Mouse (Mus musculus): ENCODE measurements around the gene Rdh1. TPM values are rescaled to one million over a fixed set of nuclear protein-coding genes. Genes with fewer than 3 reads are reported as not detected.
"Not testable (repeated sequence)": the region's sequence is repeated elsewhere in the genome, so short reads cannot be mapped to it uniquely, and the experiment has no call there.

Rdh1 gene
- polyA plus RNA-seq, 1 experiment from 2014 or later, result 0.36 TPM

DNA sequence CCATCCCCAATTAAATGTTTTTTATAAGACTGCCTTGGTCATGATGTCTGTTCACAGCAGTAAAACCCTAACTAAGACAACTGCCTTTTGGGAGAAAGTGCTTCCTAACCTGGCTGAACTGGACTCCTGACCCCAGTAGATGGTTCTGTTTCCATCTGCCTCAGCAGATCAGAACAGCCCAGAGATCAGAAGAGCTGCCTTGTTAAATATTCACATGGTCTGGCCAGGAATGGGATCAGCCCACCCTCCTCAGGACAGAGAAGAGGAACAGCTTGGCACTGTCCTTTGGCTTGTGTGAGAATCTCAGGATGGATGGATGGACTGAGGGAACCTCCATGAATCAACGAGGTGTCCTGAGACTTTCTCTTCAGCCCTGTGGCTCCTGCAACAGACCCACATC lies 39.8 kb downstream of the Rdh1 start:
- ATAC-seq (ENCODE audit: insufficient number of reproducible peaks, low FRiP score, low TSS enrichment, low read depth), result no peak
- WGBS, result 63% methylated on average over 1 of the region's 1 CpGs
- H3K27ac ChIP-seq (replicated peaks), result no peak overlapping the region
- H3K36me3 ChIP-seq, result no peaks in the 10 kb centered on the region
- no peak overlapping the region for H3K4me3 ChIP-seq (replicated peaks)
- no peak overlapping the region for H3K9ac ChIP-seq
- H3K4me2 ChIP-seq (replicated peaks), result no peak overlapping the region
- no peaks in the 10 kb centered on the region for H3K4me1 ChIP-seq
- no peaks in the 10 kb centered on the region for H3K27me3 ChIP-seq
- no peaks in the 10 kb centered on the region for H3K9me3 ChIP-seq (replicated peaks)

DNA sequence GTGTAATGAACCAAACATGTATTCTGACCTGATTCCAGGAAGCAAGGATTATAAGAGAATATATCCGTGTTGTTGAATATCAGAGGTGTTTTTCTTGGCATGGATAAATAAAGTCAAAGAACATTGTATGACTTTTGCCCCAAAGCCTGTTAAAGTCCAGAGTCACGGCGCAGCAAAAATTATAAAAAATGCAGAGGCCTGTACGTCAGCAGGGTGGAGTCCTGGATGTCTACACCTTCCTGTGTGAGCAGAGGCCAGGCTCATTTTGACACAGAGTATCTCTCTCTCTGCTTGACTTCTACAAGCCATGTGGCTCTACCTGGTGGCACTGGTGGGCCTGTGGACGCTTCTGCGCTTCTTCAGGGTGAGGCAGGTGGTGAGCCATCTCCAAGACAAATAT lies 41.4 kb downstream of the Rdh1 start, which contains the start of gene Rdh16:
Gene Rdh16, plus strand, starts transcription at position 262 of the 400 bp plus-strand sequence.
- Histone ChIP-seq H3K4me2 (replicated peaks) (no peak within 1 kb of the TSS), H3K36me3 (no peaks in the 10 kb centered on the region), H3K4me3 (replicated peaks) (no peak within 1 kb of the TSS), H3K9ac (no peak within 1 kb of the TSS), H3K27ac (replicated peaks) (no peak within 1 kb of the TSS), H3K9me3 (replicated peaks) (no peaks in the 10 kb centered on the region), H3K27me3 (no peaks in the 10 kb centered on the region), H3K4me1 (no peaks in the 10 kb centered on the region)
- WGBS, result 76% methylated on average over 6 of the region's 6 CpGs
- no peak for ATAC-seq (ENCODE audit: insufficient number of reproducible peaks, low FRiP score, low TSS enrichment, low read depth)

DNA sequence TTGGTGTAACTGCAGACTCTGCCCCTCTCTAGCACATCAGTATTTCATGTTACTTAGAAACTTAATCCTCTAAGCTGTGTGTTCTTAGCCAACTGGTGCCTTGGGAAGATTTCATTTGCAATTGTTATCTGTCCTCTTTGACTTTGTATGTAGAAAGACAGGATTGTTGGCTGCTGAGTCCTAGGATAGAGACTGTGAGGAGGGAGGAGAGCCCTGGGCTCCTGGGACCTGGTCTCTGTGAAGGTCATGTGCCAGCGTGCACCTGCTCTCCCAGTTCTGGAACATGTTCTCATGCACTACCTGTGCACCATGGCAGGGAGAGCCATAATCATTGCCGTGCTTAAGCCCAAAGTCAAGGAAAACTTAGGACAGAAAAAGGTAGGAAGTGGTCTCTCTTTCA lies 42.1 kb downstream of the Rdh1 start:
- no peak overlapping the region for H3K4me2 ChIP-seq (replicated peaks)
- no peaks in the 10 kb centered on the region for H3K36me3 ChIP-seq
- H3K9me3 ChIP-seq (replicated peaks), result no peaks in the 10 kb centered on the region
- no peak for ATAC-seq (ENCODE audit: insufficient number of reproducible peaks, low FRiP score, low TSS enrichment, low read depth)
- H3K4me1 ChIP-seq, result no peaks in the 10 kb centered on the region
- H3K9ac ChIP-seq, result no peak overlapping the region
- H3K4me3 ChIP-seq (replicated peaks), result no peak overlapping the region
- no peaks in the 10 kb centered on the region for H3K27me3 ChIP-seq
- WGBS, result 88% methylated on average over 2 of the region's 2 CpGs
- H3K27ac ChIP-seq (replicated peaks), result no peak overlapping the region

DNA sequence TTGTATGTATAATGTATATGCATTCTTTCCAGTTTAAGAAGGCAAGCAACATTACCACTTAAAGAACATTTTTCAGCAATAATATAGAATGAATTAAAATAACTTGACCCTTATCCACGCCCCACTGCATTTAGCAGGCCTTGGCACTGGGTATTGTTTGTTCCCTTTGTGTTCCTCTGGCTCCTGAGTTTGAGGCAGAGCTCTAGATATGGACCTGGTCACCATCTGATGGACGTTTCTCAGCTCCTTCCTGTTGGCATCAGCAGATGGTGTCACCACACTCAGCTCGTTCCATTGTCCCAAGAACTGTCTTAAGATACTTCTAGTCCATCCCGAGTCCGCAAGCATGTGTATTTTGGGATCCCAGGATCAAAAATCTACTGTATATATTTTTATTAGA lies 42.7 kb downstream of the Rdh1 start:
- no peak overlapping the region for H3K4me3 ChIP-seq (replicated peaks)
- H3K9ac ChIP-seq, result no peak overlapping the region
- no peak overlapping the region for H3K27ac ChIP-seq (replicated peaks)
- no peak for ATAC-seq (ENCODE audit: insufficient number of reproducible peaks, low FRiP score, low TSS enrichment, low read depth)
- H3K9me3 ChIP-seq (replicated peaks), result no peaks in the 10 kb centered on the region
- no peaks in the 10 kb centered on the region for H3K27me3 ChIP-seq
- H3K4me2 ChIP-seq (replicated peaks), result no peak overlapping the region
- WGBS, result 74% methylated on average over 5 of the region's 5 CpGs
- no peaks in the 10 kb centered on the region for H3K4me1 ChIP-seq
- H3K36me3 ChIP-seq, result no peaks in the 10 kb centered on the region

DNA sequence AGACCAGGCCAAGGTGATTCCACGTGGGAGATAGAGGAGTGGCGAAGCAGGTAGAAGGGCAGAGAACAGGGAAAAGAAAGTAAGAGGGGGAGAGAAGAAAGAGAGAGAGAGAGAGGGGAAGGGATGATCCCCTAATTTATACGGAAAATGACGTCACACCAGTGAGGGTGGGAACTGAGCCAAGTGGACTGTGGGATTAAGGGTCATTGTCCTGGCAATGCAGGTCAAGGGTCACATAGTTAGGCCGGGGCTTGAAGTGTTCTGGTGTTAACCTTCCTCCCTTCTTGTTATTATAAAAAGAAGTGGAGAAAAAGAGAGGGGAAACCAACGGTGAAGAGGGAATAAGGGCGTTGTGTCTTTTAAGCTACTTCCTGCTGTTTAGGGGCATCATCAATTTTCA lies 44.9 kb downstream of the Rdh1 start:
- no peak overlapping the region for H3K9ac ChIP-seq

DNA sequence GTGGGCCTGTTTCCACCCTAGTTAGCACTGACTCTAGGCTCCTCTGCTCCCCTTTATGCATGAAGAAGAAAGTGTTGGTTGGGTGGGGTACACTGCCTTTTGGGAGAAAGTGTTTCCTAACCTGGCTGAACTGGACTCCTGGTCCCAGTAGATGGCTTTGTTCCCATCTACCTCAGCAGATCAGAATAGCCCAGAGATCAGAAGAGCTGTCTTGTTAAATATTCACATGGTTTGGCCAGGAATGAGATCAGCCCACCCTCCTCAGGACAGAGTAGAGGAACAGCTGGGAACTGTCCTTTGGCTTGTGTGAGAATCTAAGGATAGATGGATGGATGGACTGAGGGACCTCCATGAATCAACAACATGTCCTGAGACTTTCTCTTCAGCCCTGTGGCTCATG lies 56.4 kb downstream of the Rdh1 start:
- Histone ChIP-seq H3K9ac (no peak overlapping the region), H3K4me1 (no peaks in the 10 kb centered on the region), H3K27me3 (no peaks in the 10 kb centered on the region), H3K9me3 (replicated peaks) (no peaks in the 10 kb centered on the region), H3K4me3 (replicated peaks) (no peak overlapping the region), H3K36me3 (no peaks in the 10 kb centered on the region), H3K4me2 (replicated peaks) (no peak overlapping the region), H3K27ac (replicated peaks) (no peak overlapping the region)
- no peak for ATAC-seq (ENCODE audit: insufficient number of reproducible peaks, low FRiP score, low TSS enrichment, low read depth)

More for the DNA sequence above, 44.9 kb downstream of the Rdh1 start:
- Histone ChIP-seq H3K36me3 (no peaks in the 10 kb centered on the region), H3K4me1 (no peaks in the 10 kb centered on the region), H3K4me2 (replicated peaks) (no peak overlapping the region), H3K4me3 (replicated peaks) (no peak overlapping the region), H3K9me3 (replicated peaks) (no peaks in the 10 kb centered on the region), H3K27ac (replicated peaks) (no peak overlapping the region), H3K27me3 (no peaks in the 10 kb centered on the region)
- 75% methylated on average over 7 of the region's 7 CpGs for WGBS
- no peak for ATAC-seq (ENCODE audit: insufficient number of reproducible peaks, low FRiP score, low TSS enrichment, low read depth)

DNA sequence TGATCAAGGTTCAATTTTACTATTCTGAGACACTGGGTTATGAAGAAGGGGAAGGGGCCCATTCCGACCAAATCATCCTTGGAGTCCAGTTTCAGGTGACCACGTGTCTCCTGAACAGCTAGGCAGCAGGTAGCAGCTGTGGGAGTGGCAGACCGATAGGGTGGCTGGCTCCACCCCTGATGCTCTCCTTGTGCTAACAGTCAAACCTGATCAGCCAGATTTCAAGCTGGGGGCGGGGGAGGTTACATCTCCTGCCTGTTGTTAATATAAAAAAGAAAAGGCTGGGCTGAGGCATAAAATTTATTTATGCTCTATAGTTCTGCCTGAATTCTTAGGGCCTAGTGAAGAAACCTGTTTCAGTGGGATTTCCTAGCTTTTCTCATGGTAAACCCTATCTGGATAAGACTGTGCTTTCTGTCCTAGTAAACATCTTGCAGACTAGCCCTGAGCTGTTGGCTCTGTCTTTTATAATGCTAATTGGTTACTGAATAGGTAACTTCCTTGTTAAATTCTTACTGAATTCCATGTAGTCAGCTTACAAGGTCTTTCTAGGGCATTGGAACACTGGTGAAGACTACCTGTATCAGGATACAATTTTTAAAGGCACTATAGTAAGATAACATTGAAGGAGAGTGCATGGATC lies 57.9 kb downstream of the Rdh1 start:
- 59% methylated on average over 4 of the region's 4 CpGs for WGBS
- H3K27ac ChIP-seq (replicated peaks); H3K4me2 ChIP-seq (replicated peaks); H3K36me3 ChIP-seq; H3K4me3 ChIP-seq (replicated peaks); H3K9me3 ChIP-seq (replicated peaks); ATAC-seq (ENCODE audit: insufficient number of reproducible peaks, low FRiP score, low TSS enrichment, low read depth); H3K9ac ChIP-seq; H3K27me3 ChIP-seq; H3K4me1 ChIP-seq: not testable (repeated sequence)

Other genes starting within 250 kb of the Rdh1 start
- 272 and 311 TPM in 2 replicates for gene Ndufa4l2, start 244.8 kb upstream of the Rdh1 start, polyA plus RNA-seq (2015; fragmentation: Nextera tagmentation; extraction: Ambion mirVana)
- gene Shmt2, start 237.3 kb upstream of the Rdh1 start, polyA plus RNA-seq (2015; fragmentation: Nextera tagmentation; extraction: Ambion mirVana), result 106 and 116 TPM in 2 replicates
- gene Nxph4, start 225.2 kb upstream of the Rdh1 start, polyA plus RNA-seq (2015; fragmentation: Nextera tagmentation; extraction: Ambion mirVana), result 8.0 and 9.2 TPM in 2 replicates
- gene Lrp1, start 138.6 kb upstream of the Rdh1 start, polyA plus RNA-seq (2015; fragmentation: Nextera tagmentation; extraction: Ambion mirVana), result 161 and 163 TPM in 2 replicates
- 35.3 and 36.2 TPM in 2 replicates for gene Stat6, start 116.7 kb upstream of the Rdh1 start, polyA plus RNA-seq (2015; fragmentation: Nextera tagmentation; extraction: Ambion mirVana)
- gene Nemp1, start 92.8 kb upstream of the Rdh1 start, polyA plus RNA-seq (2015; fragmentation: Nextera tagmentation; extraction: Ambion mirVana), result 10.1 and 11.3 TPM in 2 replicates
- 30.8 and 33.2 TPM in 2 replicates for gene Nab2, start 91.2 kb upstream of the Rdh1 start, polyA plus RNA-seq (2015; fragmentation: Nextera tagmentation; extraction: Ambion mirVana)
- gene Myo1a, start 54.6 kb upstream of the Rdh1 start, polyA plus RNA-seq (2015; fragmentation: Nextera tagmentation; extraction: Ambion mirVana), result 0.49 and 0.57 TPM in 2 replicates
- gene Tac2, start 35.2 kb upstream of the Rdh1 start, polyA plus RNA-seq (2015; fragmentation: Nextera tagmentation; extraction: Ambion mirVana), result 0.25 TPM in 1 of 2 replicates, not detected in the other
- 3.1 and 3.2 TPM in 2 replicates for gene Zbtb39, start 20.2 kb upstream of the Rdh1 start, polyA plus RNA-seq (2015; fragmentation: Nextera tagmentation; extraction: Ambion mirVana)
- gene Gpr182, start 8.0 kb upstream of the Rdh1 start, polyA plus RNA-seq (2015; fragmentation: Nextera tagmentation; extraction: Ambion mirVana), result 1.5 and 2.0 TPM in 2 replicates
- gene Rdh16f1, start 66 bp downstream of the Rdh1 start, polyA plus RNA-seq (2015; fragmentation: Nextera tagmentation; extraction: Ambion mirVana), result 1.9 and 2.1 TPM in 2 replicates
- gene Rdh9, start 16.7 kb downstream of the Rdh1 start, polyA plus RNA-seq (2015; fragmentation: Nextera tagmentation; extraction: Ambion mirVana), result not detected in 2 replicates
- 0.11 TPM in 1 of 2 replicates, not detected in the other for gene Rdh16, start 41.4 kb downstream of the Rdh1 start, polyA plus RNA-seq (2015; fragmentation: Nextera tagmentation; extraction: Ambion mirVana)
- gene Rdh19, start 90.2 kb downstream of the Rdh1 start, polyA plus RNA-seq (2015; fragmentation: Nextera tagmentation; extraction: Ambion mirVana), result not detected in 2 replicates
- not detected in 2 replicates for gene Rdh16f2, start 106.8 kb downstream of the Rdh1 start, polyA plus RNA-seq (2015; fragmentation: Nextera tagmentation; extraction: Ambion mirVana)
- not detected in 2 replicates for gene Rdh7, start 129.1 kb downstream of the Rdh1 start, polyA plus RNA-seq (2015; fragmentation: Nextera tagmentation; extraction: Ambion mirVana)
- gene Sdr9c7, start 138.8 kb downstream of the Rdh1 start, polyA plus RNA-seq (2015; fragmentation: Nextera tagmentation; extraction: Ambion mirVana), result 5.5 and 6.7 TPM in 2 replicates
- 0.38 and 1.1 TPM in 2 replicates for gene Hsd17b6, start 247.9 kb downstream of the Rdh1 start, polyA plus RNA-seq (2015; fragmentation: Nextera tagmentation; extraction: Ambion mirVana)

Measured in embryonic facial prominence, embryonic 15.5 days (tissue).